Mouse (Mus musculus) heart, adult 2 months (tissue): ENCODE data around the gene Hist3h2ba.

Experiments used
- CTCF ChIP-seq: fragments of 200-600 bp; IDR thresholded peaks from 2 replicates; pipeline ENCODE4 v1.8.1; 2022; ENCODE audit warnings: antibody characterized with exemption, mild to moderate bottlenecking, moderate library complexity
- POLR2A ChIP-seq: fragments of 200-500 bp; IDR thresholded peaks from 2 replicates; pipeline ENCODE4 v1.6.1; 2011; ENCODE audit warnings: mild to moderate bottlenecking, low read depth, low read length, control low read depth; ENCODE audit not compliant: insufficient read depth

DNA sequence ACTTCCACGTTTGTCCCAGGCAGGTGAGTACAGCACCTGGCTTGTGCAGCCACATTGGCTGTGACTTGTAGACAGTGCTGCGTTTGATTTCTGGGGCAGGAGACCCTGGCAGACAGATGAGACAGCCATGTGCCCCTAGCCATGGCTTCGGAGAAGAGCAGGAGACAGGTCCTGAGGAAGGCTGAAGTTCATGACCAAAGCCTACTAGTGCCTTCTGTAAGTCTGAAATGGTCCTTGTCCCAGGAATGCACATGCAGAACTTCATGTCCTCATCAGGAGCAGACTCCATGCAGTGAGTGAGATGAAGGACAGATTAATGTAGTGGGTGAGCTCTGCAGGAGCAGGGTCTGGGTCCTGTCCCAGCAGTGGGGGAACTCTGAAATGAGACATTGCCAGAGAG, 43.2 kb downstream of the Hist3h2ba start:
- TF ChIP-seq CTCF (no peak), POLR2A (0 out of 2 replicates have a peak, but pooled peaks have one; percentile 5)
